Mouse (Mus musculus) CD8-positive naive resting alpha-beta T cell, adult 2 months (primary cell): ENCODE measurements at regions not wholly inside any gene's neighbourhood (a gene's known extent, or its start where the extent isn't known, plus 50 kb on each side); places are given as distances from the start of the nearest gene placed in this dataset.

Experiments used
- DNase-seq, 2 experiments: peaks; one replicate each; pipeline ENCODE4 v3.0.0; 2022; ENCODE audit warnings: low read depth in 2 of 2, low spot score in 2 of 2

DNA sequence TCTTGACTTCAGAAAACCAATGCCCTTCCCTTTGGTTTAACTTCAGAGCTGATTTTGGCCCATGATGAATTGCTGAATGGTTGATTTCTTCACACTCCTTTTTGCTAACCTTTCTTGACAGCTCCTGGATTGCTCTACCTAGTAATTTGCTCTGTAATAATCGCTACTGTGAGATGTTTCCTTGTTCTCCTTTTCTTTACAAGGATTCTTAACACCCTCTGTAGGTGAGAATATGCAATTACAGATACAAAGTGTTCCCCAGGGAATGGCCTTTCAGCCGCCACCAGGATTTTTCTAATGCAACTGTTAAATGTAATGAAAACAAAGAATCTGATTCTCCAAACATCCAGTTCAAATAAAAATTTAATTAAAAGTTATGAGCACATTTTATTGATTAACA lies 87.4 kb upstream of the Atp5g3 start:
- DNase-seq: no peak

DNA sequence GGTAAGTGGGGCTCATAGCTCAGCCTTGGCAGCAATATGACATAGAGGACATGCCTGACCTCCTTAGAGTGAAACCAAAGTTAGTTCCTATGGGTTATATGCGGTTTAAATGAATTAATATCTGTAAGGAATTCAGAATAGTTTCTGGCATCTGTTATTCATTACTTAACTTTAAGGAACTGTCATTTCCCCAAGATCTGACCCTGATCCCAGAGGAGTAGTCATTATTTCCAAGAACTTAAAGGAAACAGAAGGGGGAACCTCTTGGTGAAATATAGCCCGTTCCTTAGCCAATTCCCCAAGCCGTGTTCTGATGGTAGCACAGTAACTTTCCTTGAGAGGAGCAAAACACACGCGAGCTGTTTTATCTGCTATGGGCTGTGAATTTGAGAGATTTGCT lies 85.9 kb upstream of the Atp5g3 start:
- DNase-seq: no peak

DNA sequence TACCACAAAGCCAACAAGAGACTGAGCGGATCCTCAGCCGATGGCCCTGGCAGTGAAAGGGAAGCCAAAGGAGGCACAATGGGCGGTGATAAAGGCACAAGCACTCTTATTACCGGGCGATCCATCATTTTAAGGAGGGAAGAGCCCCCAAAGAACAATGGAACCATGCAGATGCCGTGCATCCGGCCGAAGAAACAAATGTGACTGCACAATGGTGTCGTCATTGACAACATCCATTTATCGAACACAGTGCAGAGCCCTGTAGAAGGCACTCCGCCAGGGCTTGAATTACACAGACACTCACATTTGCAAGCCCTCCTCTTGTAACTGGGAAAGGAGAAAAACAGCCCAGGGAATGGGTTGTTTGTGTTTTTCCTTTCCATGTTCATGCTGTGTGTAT lies 80.7 kb upstream of the Atp5g3 start:
- no peak for DNase-seq

DNA sequence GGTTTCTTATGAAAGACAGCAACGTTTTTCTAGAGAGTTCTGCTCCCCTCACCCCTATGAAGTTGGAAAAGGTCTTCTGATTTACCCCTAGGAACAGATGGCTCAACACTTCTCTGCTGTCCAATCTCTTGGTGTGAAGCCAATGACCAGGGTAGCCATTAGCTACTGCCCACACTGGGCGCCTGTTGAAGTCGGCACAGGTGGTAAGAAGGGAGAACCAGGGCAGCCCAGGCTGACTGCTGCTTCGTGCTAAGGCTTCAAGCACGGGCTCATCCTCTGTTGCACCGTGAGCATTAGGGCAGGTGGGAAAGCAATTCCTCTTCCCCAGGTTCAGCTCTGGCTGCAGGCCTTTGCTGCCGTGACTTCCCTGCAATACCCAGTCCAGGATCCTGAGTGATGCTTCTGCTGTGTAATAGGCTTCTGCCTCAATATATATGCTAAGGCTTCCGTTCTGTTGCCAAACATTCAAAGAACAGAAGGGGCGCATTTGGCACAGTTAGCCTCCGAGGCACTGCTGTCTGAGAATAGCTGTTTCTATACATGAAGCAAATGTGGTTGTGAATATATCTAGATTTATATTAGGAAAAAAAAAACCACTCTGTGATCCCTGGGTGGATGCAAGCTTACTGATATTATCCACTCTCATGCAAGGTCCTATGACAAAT lies 76.4 kb upstream of the Atp5g3 start:
- DNase-seq: no peak

DNA sequence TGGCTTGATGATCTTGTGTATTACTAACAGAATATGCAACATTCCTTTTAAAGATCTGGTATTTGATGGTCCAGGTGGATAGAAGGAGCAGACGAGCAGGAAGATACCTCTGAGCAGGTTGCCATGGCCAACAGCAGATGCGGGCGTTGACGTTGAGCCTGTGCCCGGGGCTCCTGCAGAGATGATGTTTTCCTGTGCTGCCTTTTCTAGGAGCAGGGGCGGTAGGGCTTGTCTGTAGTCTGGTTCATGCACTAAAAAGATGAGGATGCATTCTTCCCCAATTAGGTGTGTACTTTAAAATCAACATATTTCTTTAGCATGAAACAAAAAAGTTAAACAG lies 74.8 kb upstream of the Atp5g3 start:
- no peak for DNase-seq

DNA sequence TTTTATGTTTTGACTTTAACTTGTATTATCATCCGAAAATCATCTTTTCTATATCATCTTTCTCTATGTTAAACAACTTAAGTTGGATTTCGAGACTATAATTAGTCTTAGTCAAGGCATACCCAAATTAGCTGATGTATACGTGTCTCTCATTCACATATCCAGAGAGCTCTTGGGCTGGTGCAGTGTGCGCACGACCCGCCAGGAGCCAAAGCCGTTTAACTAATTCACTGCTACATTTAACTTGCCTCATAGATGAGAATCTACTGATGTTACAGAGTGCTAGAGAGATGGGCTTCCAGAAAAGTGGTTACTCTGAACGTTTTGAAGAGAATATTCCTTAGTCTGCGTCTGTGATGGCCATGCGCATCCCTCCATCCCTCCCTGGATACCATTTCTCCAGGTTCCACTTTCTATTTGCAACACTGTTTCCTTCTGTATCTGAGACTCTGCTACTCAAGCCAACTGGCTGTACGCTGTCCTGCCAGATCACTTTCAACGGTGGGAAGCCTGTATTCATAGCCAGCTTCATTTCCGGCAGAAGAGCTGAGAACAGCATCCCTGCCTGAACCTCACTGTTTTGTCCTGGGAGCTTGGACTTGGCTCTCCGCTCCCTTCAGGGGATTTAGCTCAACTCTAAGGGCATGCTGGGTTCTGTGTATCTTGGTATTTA lies 74.2 kb upstream of the Atp5g3 start:
- DNase-seq: no peak

DNA sequence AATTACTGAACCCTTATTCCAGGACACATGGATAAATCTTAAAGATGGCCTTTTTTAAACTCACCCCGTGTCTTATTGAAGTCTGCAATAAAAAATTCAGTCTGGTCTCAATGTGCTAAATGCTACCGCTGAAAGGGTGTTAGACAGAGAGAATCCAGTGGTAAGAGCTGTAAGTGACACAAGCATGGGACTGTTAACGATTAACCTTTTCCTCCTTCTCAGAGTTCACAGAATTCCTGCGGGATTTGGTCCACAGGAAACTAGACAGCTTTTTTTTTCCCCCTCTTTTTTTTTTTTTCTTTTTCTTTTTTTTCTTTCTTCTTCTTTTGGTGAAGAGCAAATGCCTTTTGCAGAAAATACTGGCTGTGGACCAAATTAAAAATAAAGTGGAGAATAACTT lies 72.0 kb upstream of the Atp5g3 start:
- DNase-seq: no peak

DNA sequence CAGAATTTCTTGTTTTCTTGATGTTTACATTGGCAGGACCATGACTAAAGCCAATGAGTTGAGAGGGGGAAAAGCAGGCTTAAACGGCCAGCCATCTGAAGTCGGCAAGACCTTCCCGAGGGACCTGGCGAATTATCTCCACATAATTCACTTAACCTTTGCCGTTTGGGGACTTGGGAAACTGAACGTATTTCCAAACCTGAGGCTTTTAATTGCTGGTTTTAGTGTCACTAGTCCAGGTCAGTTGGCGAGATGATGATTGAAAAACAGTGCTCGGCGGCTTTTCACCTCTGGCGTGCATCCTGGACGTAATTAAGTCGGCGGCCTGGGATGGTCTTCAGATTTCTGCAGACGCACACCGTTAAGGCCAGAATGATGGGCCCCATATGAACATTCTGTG lies 66.9 kb upstream of the Atp5g3 start:
- DNase-seq: no peak

DNA sequence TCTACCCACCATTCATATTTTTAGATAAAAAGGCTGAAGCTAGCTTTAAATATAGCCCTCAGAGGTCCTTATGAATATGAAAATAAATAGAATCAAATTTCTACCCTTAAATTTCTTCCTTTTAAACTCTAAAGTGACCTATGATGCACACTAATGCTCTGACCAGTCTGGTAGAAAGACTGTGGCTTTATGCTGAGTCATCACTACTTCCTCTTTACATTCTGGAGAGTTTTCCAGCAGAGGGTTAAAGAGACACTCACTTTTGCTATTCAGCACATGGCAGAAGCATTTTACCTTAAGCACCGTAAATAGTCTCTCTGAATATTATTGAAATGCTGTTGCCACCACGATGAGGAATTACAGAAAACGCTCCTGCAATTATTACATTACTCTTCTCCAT lies 62.6 kb upstream of the Atp5g3 start:
- no peak for DNase-seq

DNA sequence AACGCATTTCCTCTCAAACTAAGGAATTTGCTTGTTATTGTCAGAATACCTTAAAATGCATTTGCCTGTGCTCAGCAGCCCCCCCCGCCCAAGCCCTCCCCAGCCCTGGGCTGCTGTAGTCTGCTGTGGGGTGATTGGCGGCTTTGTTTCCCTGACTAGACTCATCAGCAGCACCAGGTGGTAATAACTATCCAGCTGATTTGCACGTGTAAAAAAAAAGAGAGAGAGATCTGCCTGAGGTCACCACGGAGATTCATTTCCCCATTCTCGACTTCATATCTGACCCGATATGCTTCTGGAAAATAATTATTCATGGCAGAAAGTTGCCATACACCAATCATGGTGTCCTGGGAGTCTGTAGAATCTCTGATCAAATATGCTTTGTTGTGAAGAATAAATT lies 56.5 kb upstream of the Atp5g3 start:
- DNase-seq: no peak

DNA sequence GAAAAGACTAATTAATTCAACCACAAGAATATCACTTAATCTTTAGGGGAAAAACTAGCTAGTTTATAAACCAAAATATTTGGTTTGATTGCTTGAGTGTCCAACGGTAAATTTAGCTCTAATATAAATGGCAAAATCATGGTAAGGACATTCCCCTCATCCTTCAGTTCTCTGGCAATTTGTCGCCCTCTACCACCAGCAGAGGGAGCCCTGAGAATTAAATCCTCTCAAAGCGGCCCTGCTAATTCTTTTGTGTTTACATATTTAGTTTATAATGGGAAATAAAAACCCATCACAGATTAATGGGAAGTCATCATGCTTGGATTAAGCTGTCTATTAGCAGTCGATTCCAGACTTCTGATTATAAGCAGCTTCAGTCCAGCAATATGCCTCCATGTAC lies 54.5 kb upstream of the Atp5g3 start:
- peak in 1 of 2 experiments; percentile 11 for DNase-seq
